Mouse (Mus musculus) lung, embryonic 16.5 days (tissue): ENCODE results near the gene Mical3. TPM values are rescaled to one million over a fixed set of nuclear protein-coding genes. Genes with fewer than 3 reads are reported as not detected.
A peak's percentile ranks its signal among the peaks of the same experiment; 100 is the strongest.

Experiments
- ATAC-seq: fragments of 200-750 bp; cut with Nextera tagmentation; 2 replicates; pipeline ENCODE4 v1.8.0; 2017; ENCODE audit warnings: low read depth, mild to moderate bottlenecking, moderate library complexity
- H3K27ac ChIP-seq: fragments of 300-500 bp; sonication (generic); 2 replicates; pipeline ENCODE4 v1.5.1; 2014; ENCODE audit warnings: mild to moderate bottlenecking, control low read depth, low read length
- H3K27me3 ChIP-seq: fragments of 300-500 bp; sonication (generic); 2 replicates; pipeline ENCODE4 v1.6.1; 2014; ENCODE audit warnings: low read depth, low read length, mixed read lengths; ENCODE audit not compliant: control insufficient read depth, insufficient read depth
- H3K36me3 ChIP-seq: fragments of 300-500 bp; sonication (generic); 2 replicates; pipeline ENCODE4 v1.6.1; 2014; ENCODE audit warnings: low read length; ENCODE audit not compliant: control insufficient read depth, insufficient read depth
- H3K4me1 ChIP-seq: fragments of 300-500 bp; sonication (generic); replicated peaks from 2 replicates; pipeline ENCODE4 v1.6.1; 2014; ENCODE audit warnings: low read length, mixed read lengths; ENCODE audit not compliant: control insufficient read depth, insufficient read depth
- H3K4me2 ChIP-seq: fragments of 300-500 bp; sonication (generic); 2 replicates; pipeline ENCODE4 v1.6.1; 2014; ENCODE audit warnings: low read depth, low read length, control low read depth
- H3K4me3 ChIP-seq: fragments of 300-500 bp; sonication (generic); 2 replicates; pipeline ENCODE4 v1.5.1; 2014; ENCODE audit warnings: mild to moderate bottlenecking, low read length, control low read depth
- H3K9ac ChIP-seq: fragments of 300-500 bp; sonication (generic); 2 replicates; pipeline ENCODE4 v1.6.1; 2014; ENCODE audit warnings: low read length, control low read depth
- H3K9me3 ChIP-seq: fragments of 300-500 bp; sonication (generic); 2 replicates; pipeline ENCODE4 v1.6.1; 2016; ENCODE audit warnings: low read length; ENCODE audit not compliant: control insufficient read depth
- WGBS: fragments of 180-500 bp; shearing (Covaris S2); extraction: QIAGEN DNeasy Blood & Tissue Kit; methylation state at CpG from one replicate; pipeline ENCODE4 v1.1.7; 2014; 5-methylcytosine and 5-hydroxymethylcytosine counted together
- polyA plus RNA-seq: library from polyadenylated mRNA; unstranded; fragments of >200 nt; fragmentation: Nextera tagmentation; extraction: Ambion mirVana; gene quantifications from 2 replicates; pipeline ENCODE4 v1.2.1, GENCODE M21; 2015

Gene Mical3
- polyA plus RNA-seq, 1 experiment from 2014 or later, result 15.9 TPM

DNA sequence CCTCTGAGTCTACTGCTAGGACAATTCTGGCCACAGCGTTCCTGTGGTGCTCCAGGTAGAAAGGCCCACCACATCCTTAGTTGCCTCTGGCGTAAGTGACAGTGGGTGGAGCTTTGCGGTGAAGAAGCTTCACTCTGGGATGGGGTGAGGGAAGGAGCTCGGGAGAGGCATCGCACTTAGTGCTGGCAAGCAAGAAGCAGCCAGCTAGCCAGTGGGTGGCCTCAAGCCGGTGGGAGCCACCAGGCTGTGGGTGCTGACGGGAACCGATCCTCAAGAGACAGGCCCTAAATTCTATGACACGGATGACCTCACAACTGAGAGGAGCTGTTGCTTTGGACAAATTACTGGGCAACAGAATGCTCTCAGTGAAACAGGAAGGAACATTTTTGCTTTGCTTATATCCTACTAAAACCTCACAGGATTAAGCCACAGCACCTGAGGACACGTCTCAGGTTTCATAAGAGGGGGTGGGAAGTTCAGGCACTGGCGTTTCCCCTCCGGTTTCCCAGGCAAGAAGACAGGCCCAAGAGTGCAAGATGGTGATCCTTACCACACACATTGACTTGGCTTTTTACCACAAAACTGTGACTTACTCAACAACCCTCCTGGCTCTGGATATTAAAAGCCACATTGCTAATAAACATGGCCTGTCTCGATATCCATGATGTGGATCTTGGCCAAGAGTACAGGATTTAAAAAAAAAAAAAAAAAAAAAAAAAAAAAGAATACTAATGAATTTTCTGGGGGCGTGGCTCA lies 87.2 kb downstream of the Mical3 start:
- no peaks in the 10 kb centered on the region for H3K27me3 ChIP-seq
- H3K4me1 ChIP-seq, result peaks cover 23% of the 10 kb centered on the region
- H3K27ac ChIP-seq, result peak overlapping the region; percentile 72
- H3K9me3 ChIP-seq, result no peaks in the 10 kb centered on the region
- no peak overlapping the region for H3K4me3 ChIP-seq
- peaks cover 5% of the 10 kb centered on the region; the same call in 1 of the 2 replicates for H3K36me3 ChIP-seq
- 36% methylated on average over 14 of the region's 14 CpGs for WGBS
- H3K4me2 ChIP-seq, result no peak overlapping the region
- peak; percentile 82 for ATAC-seq
- no peak overlapping the region for H3K9ac ChIP-seq

DNA sequence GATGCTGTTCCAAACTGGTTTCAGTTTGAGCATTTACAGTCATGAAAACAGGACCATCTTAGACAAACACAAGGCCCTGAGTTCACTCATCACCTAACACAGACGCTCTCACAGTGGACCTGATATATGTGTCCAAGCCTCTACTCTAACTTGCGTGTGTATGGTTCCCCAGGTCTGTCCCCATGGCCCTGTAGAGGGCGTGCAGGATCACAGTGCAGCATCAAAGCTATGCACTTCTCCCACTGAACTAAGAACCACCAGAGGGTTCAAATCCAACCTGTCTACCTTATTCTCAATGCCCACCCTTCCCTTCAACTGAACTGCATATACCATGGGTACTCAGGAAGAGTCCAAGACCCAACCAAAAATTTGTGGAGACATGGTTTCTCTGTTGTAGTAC lies 91.1 kb downstream of the Mical3 start:
- Histone ChIP-seq H3K27me3 (no peaks in the 10 kb centered on the region), H3K4me1 (peaks cover 11% of the 10 kb centered on the region), H3K36me3 (peaks cover 8% of the 10 kb centered on the region; the same call in 1 of the 2 replicates), H3K9me3 (no peaks in the 10 kb centered on the region), H3K4me2 (no peak overlapping the region), H3K9ac (no peak overlapping the region), H3K4me3 (no peak overlapping the region), H3K27ac (no peak overlapping the region)
- no peak for ATAC-seq
- WGBS, result 87% methylated on average over 3 of the region's 3 CpGs

DNA sequence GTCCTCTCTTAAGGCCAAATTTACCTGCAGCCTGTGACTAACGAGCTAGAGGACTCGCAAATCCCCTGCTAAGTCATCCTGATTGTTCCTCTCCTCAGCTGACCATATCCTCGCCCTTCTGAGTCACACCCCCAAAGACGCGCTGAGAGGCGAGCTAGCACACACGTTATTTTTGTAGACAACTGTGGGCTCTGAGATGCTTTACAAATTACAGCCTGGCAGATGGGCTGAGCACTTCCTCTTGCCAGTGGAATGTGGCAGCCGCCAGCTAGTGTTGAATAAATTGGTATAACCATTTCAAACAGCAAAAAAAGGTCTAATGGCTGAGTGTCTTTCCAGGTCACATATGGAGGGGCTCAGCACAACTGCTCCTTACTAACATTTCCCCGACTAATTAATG lies 91.5 kb downstream of the Mical3 start:
- H3K4me3 ChIP-seq, result no peak overlapping the region
- WGBS, result 86% methylated on average over 9 of the region's 9 CpGs
- no peak overlapping the region for H3K4me2 ChIP-seq
- H3K9me3 ChIP-seq, result no peaks in the 10 kb centered on the region
- H3K27ac ChIP-seq, result no peak overlapping the region
- H3K27me3 ChIP-seq, result no peaks in the 10 kb centered on the region
- H3K36me3 ChIP-seq, result peaks cover 8% of the 10 kb centered on the region; the same call in 1 of the 2 replicates
- peaks cover 9% of the 10 kb centered on the region for H3K4me1 ChIP-seq
- ATAC-seq, result no peak
- no peak overlapping the region for H3K9ac ChIP-seq

GRCm38 (mm10) chr6:121037086-121037485 lies 93.7 kb downstream of the Mical3 start:
- Histone ChIP-seq H3K4me1 (no peaks in the 10 kb centered on the region), H3K4me2 (no peak overlapping the region), H3K27me3 (no peaks in the 10 kb centered on the region), H3K36me3 (peaks cover 26% of the 10 kb centered on the region), H3K4me3 (no peak overlapping the region), H3K27ac (no peak overlapping the region), H3K9me3 (no peaks in the 10 kb centered on the region), H3K9ac (no peak overlapping the region)
- whole genome bisulfite sequencing, result 42% methylated on average over 4 of the region's 4 CpGs
- ATAC-seq, result no peak

GRCm38 (mm10) chr6:121035929-121036328 lies 94.9 kb downstream of the Mical3 start:
- no peak overlapping the region for H3K27ac ChIP-seq
- H3K9ac ChIP-seq, result no peak overlapping the region
- ATAC-seq, result peak; percentile 65
- no peak overlapping the region for H3K4me3 ChIP-seq
- peaks cover 26% of the 10 kb centered on the region for H3K36me3 ChIP-seq
- WGBS, result 27% methylated on average over 3 of the region's 3 CpGs
- no peak overlapping the region for H3K4me2 ChIP-seq
- no peaks in the 10 kb centered on the region for H3K27me3 ChIP-seq
- H3K9me3 ChIP-seq, result no peaks in the 10 kb centered on the region
- H3K4me1 ChIP-seq, result no peaks in the 10 kb centered on the region

DNA sequence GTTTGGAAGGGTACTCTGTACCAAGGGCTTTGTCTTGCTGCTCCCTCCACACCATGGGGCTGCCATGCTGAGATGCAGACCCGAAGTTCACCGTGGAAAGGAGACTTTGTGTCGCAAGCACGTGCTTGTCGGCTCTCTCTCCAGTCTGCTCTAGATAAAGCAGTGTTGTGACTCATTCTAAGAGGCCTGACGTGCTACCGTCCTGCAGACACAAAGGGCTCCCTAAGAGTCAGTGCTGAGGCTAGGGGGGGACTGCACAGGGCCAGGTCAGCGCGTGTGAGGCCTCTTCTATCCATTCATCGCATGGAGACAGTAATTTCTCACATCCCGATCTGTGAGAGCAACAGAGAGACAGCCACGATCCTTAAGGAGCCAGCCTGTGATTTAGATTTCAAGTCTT lies 95.5 kb downstream of the Mical3 start:
- Histone ChIP-seq H3K9ac (no peak overlapping the region), H3K36me3 (peaks cover 27% of the 10 kb centered on the region), H3K9me3 (no peaks in the 10 kb centered on the region), H3K4me1 (no peaks in the 10 kb centered on the region), H3K27me3 (no peaks in the 10 kb centered on the region), H3K27ac (no peak overlapping the region), H3K4me3 (no peak overlapping the region), H3K4me2 (no peak overlapping the region)
- no peak for ATAC-seq
- 73% methylated on average over 12 of the region's 12 CpGs for WGBS

- Histone ChIP-seq H3K27ac (no peak overlapping the region), H3K36me3 (peaks cover 38% of the 10 kb centered on the region), H3K4me2 (no peak overlapping the region), H3K4me1 (no peaks in the 10 kb centered on the region), H3K27me3 (no peaks in the 10 kb centered on the region), H3K4me3 (no peak overlapping the region), H3K9ac (no peak overlapping the region), H3K9me3 (no peaks in the 10 kb centered on the region)
- 96% methylated on average over 3 of the region's 3 CpGs for WGBS
- no peak for ATAC-seq
These were observed 97.5 kb downstream of the Mical3 start for GRCm38 (mm10) chr6:121033250-121033649.

- no peaks in the 10 kb centered on the region for H3K4me1 ChIP-seq
- H3K9ac ChIP-seq, result no peak overlapping the region
- H3K4me2 ChIP-seq, result no peak overlapping the region
- 77% methylated on average over 7 of the region's 7 CpGs for WGBS
- H3K27me3 ChIP-seq, result no peaks in the 10 kb centered on the region
- H3K9me3 ChIP-seq, result no peaks in the 10 kb centered on the region
- no peak for ATAC-seq
- peaks cover 35% of the 10 kb centered on the region for H3K36me3 ChIP-seq
- H3K4me3 ChIP-seq, result no peak overlapping the region
- H3K27ac ChIP-seq, result no peak overlapping the region
These were observed 99.4 kb downstream of the Mical3 start for GRCm38 (mm10) chr6:121031370-121031769.

- WGBS, result 63% methylated on average over 19 of the region's 19 CpGs
These were observed 100.8 kb downstream of the Mical3 start for GRCm38 (mm10) chr6:121029897-121030589.

More at GRCm38 (mm10) chr6:121029897-121030589, 100.8 kb downstream of the Mical3 start:
- no peak overlapping the region for H3K4me2 ChIP-seq
- no peaks in the 10 kb centered on the region for H3K4me1 ChIP-seq
- no peak overlapping the region for H3K9ac ChIP-seq
- no peaks in the 10 kb centered on the region for H3K27me3 ChIP-seq
- H3K4me3 ChIP-seq, result no peak overlapping the region
- no peaks in the 10 kb centered on the region for H3K9me3 ChIP-seq
- H3K27ac ChIP-seq, result no peak overlapping the region
- peak; percentile 44 for ATAC-seq
- H3K36me3 ChIP-seq, result peaks cover 35% of the 10 kb centered on the region
